Mouse (Mus musculus) ES-Bruce4 (cell line): ENCODE data around the gene Ccdc106. TPM values are rescaled to one million over a fixed set of nuclear protein-coding genes. Genes with fewer than 3 reads are reported as not detected.
A peak's percentile ranks its signal among the peaks of the same experiment; 100 is the strongest.

Experiments used
- H3K27ac ChIP-seq: 2 replicates; pipeline ENCODE4 v1.5.1; 2012; ENCODE audit warnings: low read length, inconsistent platforms; ENCODE audit not compliant: insufficient read depth
- H3K27me3 ChIP-seq: 2 replicates; pipeline ENCODE4 v1.6.1; 2012; ENCODE audit warnings: mild to moderate bottlenecking, low read length, inconsistent platforms; ENCODE audit not compliant: control insufficient read depth, poor library complexity, insufficient read depth, severe bottlenecking
- H3K36me3 ChIP-seq: 2 replicates; pipeline ENCODE4 v1.6.1; 2012; ENCODE audit warnings: inconsistent platforms, mild to moderate bottlenecking, low read length, moderate library complexity; ENCODE audit not compliant: control insufficient read depth, poor library complexity, insufficient read depth, severe bottlenecking
- H3K4me1 ChIP-seq: one replicate; pipeline ENCODE4 v1.8.1; 2011; ENCODE audit warnings: low read length; ENCODE audit not compliant: control insufficient read depth, insufficient read depth
- H3K4me3 ChIP-seq: 2 replicates; pipeline ENCODE4 v1.5.1; 2011; ENCODE audit warnings: low read depth, mild to moderate bottlenecking, low read length
- H3K9ac ChIP-seq: 2 replicates; pipeline ENCODE4 v1.6.1; 2012; ENCODE audit warnings: low read depth, mild to moderate bottlenecking, inconsistent platforms; ENCODE audit not compliant: poor library complexity, severe bottlenecking
- H3K9me3 ChIP-seq: replicated peaks from 2 replicates; pipeline ENCODE4 v1.6.1; 2012; ENCODE audit warnings: mild to moderate bottlenecking, low read length, inconsistent platforms; ENCODE audit not compliant: control insufficient read depth, poor library complexity, insufficient read depth, severe bottlenecking
- CTCF ChIP-seq: IDR thresholded peaks from one replicate; pipeline ENCODE4 v1.8.1; 2011; ENCODE audit warnings: low read depth, low read length
- EP300 ChIP-seq: IDR thresholded peaks from 2 replicates; pipeline ENCODE4 v1.6.1; 2011; ENCODE audit warnings: low read depth, low read length; ENCODE audit not compliant: insufficient read depth
- POLR2A ChIP-seq: IDR thresholded peaks from one replicate; pipeline ENCODE4 v1.8.1; 2011; ENCODE audit warnings: low read length; ENCODE audit not compliant: insufficient read depth
- polyA plus RNA-seq: library from polyadenylated mRNA; stranded (reverse); fragments of >200 nt; gene quantifications from 2 replicates; pipeline ENCODE4 v1.2.4, GENCODE M21; 2011; ENCODE audit warnings: low read depth; ENCODE audit not compliant: missing spikeins, insufficient read depth, insufficient read length

Ccdc106 gene
- polyA plus RNA-seq, 1 experiment = 5.7 TPM

- Histone ChIP-seq H3K27ac (peak overlapping the region; percentile 56; the same call in 1 of the 2 replicates), H3K36me3 (peaks cover 2% of the 10 kb centered on the region; the same call in 1 of the 2 replicates), H3K4me3 (peak overlapping the region; percentile 99; the same call in 1 of the 2 replicates), H3K9me3 (no peaks in the 10 kb centered on the region), H3K27me3 (no peaks in the 10 kb centered on the region), H3K4me1 (no peaks in the 10 kb centered on the region), H3K9ac (peak overlapping the region; percentile 74)
- no peak for TF ChIP-seq POLR2A
- TF ChIP-seq EP300 = no peak
- TF ChIP-seq CTCF = no peak
Measured at GRCm38 (mm10) chr7:5038940-5039339, 18.6 kb downstream of the Ccdc106 start.

- H3K27ac ChIP-seq = no peak overlapping the region
- no peak overlapping the region for H3K9ac ChIP-seq
- H3K27me3 ChIP-seq = no peaks in the 10 kb centered on the region
- H3K4me3 ChIP-seq = no peak overlapping the region
- H3K9me3 ChIP-seq = no peaks in the 10 kb centered on the region
- peaks cover 2% of the 10 kb centered on the region; the same call in 1 of the 2 replicates for H3K36me3 ChIP-seq
- TF ChIP-seq CTCF (no peak), EP300 (no peak), POLR2A (no peak)
- no peaks in the 10 kb centered on the region for H3K4me1 ChIP-seq
Measured at GRCm38 (mm10) chr7:5044981-5045380, 24.6 kb downstream of the Ccdc106 start.

GRCm38 (mm10) chr7:5046112-5046511 lies 25.8 kb downstream of the Ccdc106 start:
- TF ChIP-seq EP300 (no peak), CTCF (no peak), POLR2A (no peak)
- Histone ChIP-seq H3K4me3 (no peak overlapping the region), H3K9me3 (no peaks in the 10 kb centered on the region), H3K36me3 (peaks cover 2% of the 10 kb centered on the region; the same call in 1 of the 2 replicates), H3K4me1 (peaks cover 1% of the 10 kb centered on the region), H3K9ac (no peak overlapping the region), H3K27ac (no peak overlapping the region), H3K27me3 (no peaks in the 10 kb centered on the region)

- H3K4me1 ChIP-seq = peaks cover 1% of the 10 kb centered on the region
- no peak overlapping the region for H3K9ac ChIP-seq
- H3K36me3 ChIP-seq = no peaks in the 10 kb centered on the region
- TF ChIP-seq EP300 (no peak), POLR2A (no peak), CTCF (no peak)
- H3K27me3 ChIP-seq = no peaks in the 10 kb centered on the region
- no peak overlapping the region for H3K4me3 ChIP-seq
- H3K9me3 ChIP-seq = no peaks in the 10 kb centered on the region
- no peak overlapping the region for H3K27ac ChIP-seq
Measured at GRCm38 (mm10) chr7:5047313-5047712, 27.0 kb downstream of the Ccdc106 start.

DNA sequence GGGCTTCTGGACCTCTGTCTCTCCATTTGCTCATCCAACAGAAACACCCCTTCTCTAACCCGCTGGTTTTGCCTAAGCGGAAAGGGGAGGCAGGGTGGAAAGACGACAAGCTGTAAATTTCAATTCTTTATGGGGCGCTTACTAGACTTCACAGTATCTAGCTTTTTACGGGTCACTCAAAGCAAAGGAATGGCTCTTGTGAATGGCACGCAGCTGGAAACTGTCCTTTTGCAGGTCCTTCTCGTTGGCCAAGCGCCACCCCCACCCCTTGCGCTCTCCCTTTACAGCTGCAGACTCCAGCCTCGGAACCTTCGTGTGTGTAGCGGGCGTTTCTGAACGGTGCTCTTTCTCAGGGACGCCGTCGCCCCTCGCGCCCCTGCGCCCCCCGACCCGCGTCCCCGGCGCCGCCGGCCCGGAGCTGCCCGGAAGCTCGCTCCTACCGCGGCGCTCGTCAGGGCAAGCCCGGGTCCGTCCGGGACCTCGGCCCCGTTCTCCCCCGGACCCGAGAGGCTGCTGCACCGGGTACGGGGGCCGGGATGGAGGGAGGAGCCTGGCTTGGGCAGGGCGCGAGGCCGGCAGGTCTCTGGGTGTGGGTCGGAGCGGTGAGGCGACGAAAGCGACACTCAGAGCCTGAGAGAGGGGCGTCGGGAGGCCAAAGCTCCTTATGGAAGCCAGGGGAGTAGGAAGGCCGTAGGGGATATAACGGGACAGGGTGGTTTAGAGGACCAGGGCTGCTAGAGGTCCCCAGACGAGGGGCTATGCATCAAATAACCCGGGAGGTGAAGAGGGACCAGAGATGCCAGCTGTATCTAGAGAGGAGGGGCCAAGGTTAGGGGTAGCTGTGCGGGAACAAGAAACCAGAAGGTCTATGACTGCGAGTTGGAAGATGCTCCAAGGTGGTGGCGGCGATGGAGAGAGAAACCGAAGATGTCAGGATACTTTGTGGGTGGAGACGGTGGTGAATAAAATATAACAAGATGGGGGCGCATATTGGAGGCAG lies 31.1 kb downstream of the Ccdc106 start, which contains the start of gene Zfp580:
TSS of gene Zfp580 (plus strand) at position 346 of the 1,000 bp plus-strand sequence.
- Histone ChIP-seq H3K27ac (no peak within 1 kb of the TSS), H3K4me3 (peak within 1 kb of the TSS; percentile 75), H3K4me1 (peaks cover 3% of the 10 kb centered on the region), H3K27me3 (no peaks in the 10 kb centered on the region), H3K9ac (peak within 1 kb of the TSS; percentile 79), H3K36me3 (no peaks in the 10 kb centered on the region), H3K9me3 (no peaks in the 10 kb centered on the region)
- TF ChIP-seq EP300 = no peak
- TF ChIP-seq POLR2A = no peak
- TF ChIP-seq CTCF = no peak

DNA sequence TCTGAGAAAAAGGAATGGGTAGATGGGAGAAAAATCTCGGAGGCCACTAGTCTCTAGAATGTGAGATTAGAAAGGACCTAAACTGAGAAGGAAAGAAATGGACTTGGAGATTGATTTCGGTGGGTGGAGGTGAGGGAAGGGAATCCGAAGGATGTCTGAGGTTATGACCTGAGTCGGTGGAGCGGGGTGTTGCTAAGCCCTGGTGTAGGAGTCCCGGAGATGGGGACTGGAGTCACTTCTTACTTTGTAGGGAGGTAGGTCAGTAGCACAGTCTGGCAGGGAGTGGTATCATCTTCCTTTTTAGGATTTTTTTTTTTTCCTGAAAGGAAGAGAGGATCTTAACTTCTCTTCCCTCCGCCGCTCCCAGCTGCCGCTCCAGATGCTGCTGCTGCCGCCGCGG lies 32.1 kb downstream of the Ccdc106 start:
- no peak for TF ChIP-seq POLR2A
- TF ChIP-seq CTCF = no peak
- no peak for TF ChIP-seq EP300
- Histone ChIP-seq H3K4me3 (peak overlapping the region; percentile 63), H3K27ac (no peak overlapping the region), H3K9ac (peak overlapping the region; percentile 79), H3K4me1 (peaks cover 5% of the 10 kb centered on the region), H3K9me3 (no peaks in the 10 kb centered on the region), H3K36me3 (no peaks in the 10 kb centered on the region), H3K27me3 (no peaks in the 10 kb centered on the region)
